Mouse (Mus musculus) macrophage (primary cell): ENCODE measurements at regions not wholly inside any gene's neighbourhood (a gene's known extent, or its start where the extent isn't known, plus 50 kb on each side); places are given as distances from the start of the nearest gene placed in this dataset.

Experiments
- H3K27ac ChIP-seq: fragments of 350-480 bp; formaldehyde crosslinking; 2 replicates; pipeline ENCODE4 v1.9.0; 2021
- H3K36me3 ChIP-seq: fragments of 350-480 bp; formaldehyde crosslinking; 2 replicates; pipeline ENCODE4 v1.9.0; 2021; ENCODE audit errors: inconsistent target
- H3K4me3 ChIP-seq: fragments of 350-480 bp; formaldehyde crosslinking; 2 replicates; pipeline ENCODE4 v1.9.0; 2021; ENCODE audit errors: inconsistent target
- H3K79me2 ChIP-seq: fragments of 350-480 bp; formaldehyde crosslinking; 2 replicates; pipeline ENCODE4 v1.9.0; 2021; ENCODE audit errors: inconsistent target
- WGBS: methylation state at CpG from one replicate; pipeline ENCODE4 v1.1.7; 2026; ENCODE audit warnings: inconsistent platforms; ENCODE audit not compliant: missing documents; 5-methylcytosine and 5-hydroxymethylcytosine counted together

DNA sequence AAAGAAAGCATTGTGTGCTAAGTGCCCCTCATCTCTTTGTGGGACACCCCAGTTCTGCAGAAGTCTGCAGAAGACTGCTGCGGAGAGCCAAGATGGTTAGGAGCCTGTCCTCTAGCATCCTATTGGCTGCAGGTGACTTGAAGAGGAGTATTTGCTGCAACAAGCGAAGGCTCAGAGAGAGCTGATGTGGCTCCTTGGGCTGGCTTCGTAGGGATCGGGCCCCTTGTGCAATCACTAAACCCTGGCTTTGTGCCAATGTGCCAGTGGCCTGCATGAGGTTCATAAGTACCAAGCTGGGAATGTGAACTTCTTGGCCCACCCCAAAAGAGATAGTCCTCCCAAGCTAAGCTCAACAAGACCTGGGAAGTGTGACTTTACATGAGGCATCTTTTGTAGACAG lies 174.9 kb downstream of the Zfp36l1 start:
- Histone ChIP-seq H3K36me3 (no peaks in the 10 kb centered on the region), H3K79me2 (no peaks in the 10 kb centered on the region), H3K4me3 (no peak overlapping the region), H3K27ac (no peak overlapping the region)
- WGBS = 65% methylated on average over 4 of the region's 4 CpGs

GRCm38 (mm10) chr12:79936698-79937097 lies 176.1 kb downstream of the Zfp36l1 start:
- no peak overlapping the region for H3K27ac ChIP-seq
- H3K79me2 ChIP-seq = no peaks in the 10 kb centered on the region
- WGBS = 94% methylated on average over 3 of the region's 5 CpGs
- no peaks in the 10 kb centered on the region for H3K36me3 ChIP-seq
- H3K4me3 ChIP-seq = no peak overlapping the region

DNA sequence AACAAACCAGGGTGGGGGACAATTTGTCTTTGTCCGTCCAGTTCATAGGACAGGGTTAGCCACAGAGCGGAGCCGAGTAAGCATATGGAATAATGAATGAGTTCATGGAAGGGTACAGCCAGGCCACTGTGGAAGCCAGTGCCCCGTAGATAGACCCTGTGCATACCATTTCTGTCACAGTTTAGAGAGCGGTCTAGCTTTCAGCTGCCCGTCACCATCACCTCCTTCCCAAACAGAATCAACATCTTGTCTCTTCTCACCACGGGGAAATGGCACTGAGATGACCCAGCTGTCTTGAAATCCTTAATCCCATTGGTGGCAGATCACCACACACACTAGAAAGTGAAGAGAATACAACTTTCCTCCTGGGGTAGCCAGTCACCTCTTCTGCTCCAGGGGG lies 178.7 kb downstream of the Zfp36l1 start:
- H3K36me3 ChIP-seq = no peaks in the 10 kb centered on the region
- no peaks in the 10 kb centered on the region for H3K79me2 ChIP-seq
- H3K27ac ChIP-seq = no peak overlapping the region
- H3K4me3 ChIP-seq = no peak overlapping the region
- 97% methylated on average over 7 of the region's 7 CpGs for WGBS

- Histone ChIP-seq H3K27ac (no peak overlapping the region), H3K36me3 (no peaks in the 10 kb centered on the region), H3K4me3 (no peak overlapping the region), H3K79me2 (no peaks in the 10 kb centered on the region)
- 84% methylated on average over 7 of the region's 7 CpGs for WGBS
These were observed 179.9 kb downstream of the Zfp36l1 start for GRCm38 (mm10) chr12:79932905-79933304.

GRCm38 (mm10) chr12:79931455-79931854 lies 181.4 kb downstream of the Zfp36l1 start:
- Histone ChIP-seq H3K27ac (no peak overlapping the region), H3K36me3 (no peaks in the 10 kb centered on the region), H3K79me2 (no peaks in the 10 kb centered on the region), H3K4me3 (no peak overlapping the region)
- 95% methylated on average over 5 of the region's 5 CpGs for WGBS

- 95% methylated on average over 5 of the region's 6 CpGs for WGBS
- no peak overlapping the region for H3K4me3 ChIP-seq
- H3K27ac ChIP-seq = no peak overlapping the region
- no peaks in the 10 kb centered on the region for H3K36me3 ChIP-seq
- H3K79me2 ChIP-seq = no peaks in the 10 kb centered on the region
These were observed 183.0 kb downstream of the Zfp36l1 start for GRCm38 (mm10) chr12:79929846-79930245.

DNA sequence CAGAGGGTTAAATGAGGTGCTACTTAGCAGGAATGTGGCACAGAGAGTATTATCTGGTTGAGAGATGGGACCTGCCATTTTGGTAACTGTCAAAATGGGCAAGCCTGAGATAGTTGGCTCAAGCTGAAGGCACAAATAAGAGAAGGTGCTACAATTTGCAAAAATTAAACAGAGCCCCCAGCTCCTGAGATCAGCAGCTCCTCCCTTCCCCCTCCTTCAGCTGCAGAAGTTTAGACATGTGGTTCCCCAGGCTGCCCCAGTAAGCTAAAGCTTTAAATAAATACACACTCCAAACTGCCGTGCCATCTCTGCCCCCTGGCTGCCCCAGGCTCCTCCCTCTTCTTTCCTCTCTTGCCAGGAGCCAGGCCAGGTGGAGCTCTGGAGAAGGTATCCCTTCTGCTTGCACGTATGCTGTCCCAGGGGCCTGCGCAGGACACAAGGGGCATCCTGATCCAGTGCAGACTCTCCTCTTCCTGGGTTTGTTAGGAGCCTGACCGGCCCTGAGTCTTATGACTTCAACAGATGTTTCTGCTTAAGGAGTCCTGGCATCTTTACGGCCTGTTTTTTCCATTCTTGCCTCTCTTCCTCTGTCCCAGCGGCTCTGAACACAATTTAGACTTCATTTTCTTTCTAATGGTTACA lies 184.0 kb downstream of the Zfp36l1 start:
- H3K27ac ChIP-seq = no peak overlapping the region
- no peak overlapping the region for H3K4me3 ChIP-seq
- H3K36me3 ChIP-seq = no peaks in the 10 kb centered on the region
- 83% methylated on average over 6 of the region's 6 CpGs for WGBS
- H3K79me2 ChIP-seq = no peaks in the 10 kb centered on the region

DNA sequence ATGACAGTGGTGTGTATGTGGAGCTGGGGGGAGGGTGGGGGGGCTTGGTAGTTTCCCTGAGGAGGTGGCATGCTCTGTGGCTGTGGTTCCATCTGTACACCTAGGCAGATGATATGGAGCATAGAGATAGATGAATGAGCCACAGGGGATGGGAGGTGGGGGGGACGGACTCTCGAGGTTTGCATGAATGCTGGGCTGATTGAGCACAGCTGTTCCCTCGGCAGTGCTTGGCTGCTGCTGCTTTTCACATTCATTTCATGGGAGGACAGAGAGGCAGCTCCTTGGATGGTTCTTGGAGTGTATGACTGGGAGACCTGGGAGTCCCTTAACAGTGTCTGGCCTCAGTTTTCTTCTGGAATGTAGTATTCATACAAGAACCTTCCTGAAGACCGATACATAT lies 184.5 kb downstream of the Zfp36l1 start:
- WGBS = 91% methylated on average over 4 of the region's 4 CpGs
- no peaks in the 10 kb centered on the region for H3K79me2 ChIP-seq
- H3K4me3 ChIP-seq = no peak overlapping the region

DNA sequence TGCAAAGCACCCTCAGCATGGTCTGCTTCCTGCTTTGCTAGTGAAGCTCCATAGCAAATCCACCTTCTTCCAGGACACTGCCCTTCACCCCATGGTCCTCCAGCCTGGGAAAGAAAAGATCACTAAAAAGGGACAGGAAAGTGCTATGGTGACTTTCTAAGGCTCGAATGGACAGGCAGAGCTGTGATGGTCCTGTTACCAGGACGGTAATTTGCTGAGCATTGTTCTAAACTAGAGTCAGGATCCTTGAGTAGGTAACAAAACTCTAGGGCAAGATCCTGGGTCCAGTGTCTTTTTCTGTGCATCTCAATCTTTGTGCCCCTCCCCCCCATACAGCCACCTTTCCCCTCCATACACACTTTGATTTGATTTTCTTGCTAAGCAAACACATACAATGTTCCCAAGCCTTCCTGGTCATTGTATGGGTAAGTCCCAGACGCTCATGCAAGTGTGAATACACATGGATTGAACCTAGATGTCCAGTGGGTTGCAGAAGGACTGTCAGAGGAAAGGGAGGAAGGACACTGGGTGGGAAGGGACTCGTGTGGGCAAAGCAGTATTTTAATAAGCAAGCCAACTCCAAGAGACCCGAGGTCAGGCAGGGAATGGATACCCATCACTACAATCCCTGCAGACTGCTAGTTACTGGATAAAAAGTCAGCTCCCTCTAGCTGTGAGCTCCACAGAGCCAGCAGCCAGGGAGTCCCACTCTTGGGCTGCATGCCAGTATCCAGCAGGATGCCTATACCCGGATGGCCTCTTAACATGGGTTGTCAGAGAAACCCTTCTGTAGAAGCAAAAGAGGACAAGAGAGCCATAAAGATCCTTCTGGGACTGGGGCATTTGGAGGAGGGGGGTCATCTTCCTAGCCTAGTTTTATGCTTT lies 186.9 kb downstream of the Zfp36l1 start:
- 92% methylated on average over 6 of the region's 6 CpGs for WGBS
- no peaks in the 10 kb centered on the region for H3K36me3 ChIP-seq
- H3K79me2 ChIP-seq = no peaks in the 10 kb centered on the region
- H3K4me3 ChIP-seq = no peak overlapping the region
- H3K27ac ChIP-seq = no peak overlapping the region

More for the DNA sequence above, 184.5 kb downstream of the Zfp36l1 start:
- Histone ChIP-seq H3K27ac (no peak overlapping the region), H3K36me3 (no peaks in the 10 kb centered on the region)

GRCm38 (mm10) chr12:79924921-79925703 lies 187.7 kb downstream of the Zfp36l1 start:
- no peaks in the 10 kb centered on the region for H3K79me2 ChIP-seq
- H3K27ac ChIP-seq = no peak overlapping the region
- H3K4me3 ChIP-seq = no peak overlapping the region
- H3K36me3 ChIP-seq = no peaks in the 10 kb centered on the region
- 91% methylated on average over 16 of the region's 16 CpGs for WGBS

- WGBS = 95% methylated on average over 6 of the region's 6 CpGs
- Histone ChIP-seq H3K4me3 (no peak overlapping the region), H3K79me2 (no peaks in the 10 kb centered on the region), H3K27ac (no peak overlapping the region), H3K36me3 (no peaks in the 10 kb centered on the region)
These were observed 189.0 kb downstream of the Zfp36l1 start for GRCm38 (mm10) chr12:79923811-79924210.

GRCm38 (mm10) chr12:79921786-79922185 lies 191.0 kb downstream of the Zfp36l1 start:
- WGBS = 85% methylated on average over 5 of the region's 5 CpGs
- Histone ChIP-seq H3K4me3 (no peak overlapping the region), H3K79me2 (no peaks in the 10 kb centered on the region), H3K27ac (no peak overlapping the region), H3K36me3 (no peaks in the 10 kb centered on the region)

DNA sequence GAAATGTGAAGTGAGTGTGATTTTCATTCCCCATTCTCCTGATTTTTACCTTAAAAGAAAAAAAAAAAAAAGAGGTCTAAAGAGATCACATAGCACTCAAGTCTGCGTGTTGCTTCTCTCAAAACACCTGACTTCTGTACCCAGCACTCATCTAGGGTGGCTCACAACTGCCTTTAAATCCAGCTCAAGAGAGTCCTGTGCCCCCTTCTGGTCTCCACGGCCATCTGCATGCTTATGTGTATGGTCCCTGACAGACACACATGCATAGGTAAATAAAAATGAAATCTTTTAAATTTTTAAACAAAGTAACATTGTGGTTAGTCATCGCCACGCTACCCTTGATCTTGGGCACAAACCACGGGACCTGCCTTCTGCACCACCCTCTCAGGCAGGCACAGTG lies 193.8 kb downstream of the Zfp36l1 start:
- Histone ChIP-seq H3K4me3 (no peak overlapping the region), H3K36me3 (no peaks in the 10 kb centered on the region), H3K27ac (no peak overlapping the region), H3K79me2 (no peaks in the 10 kb centered on the region)
- 85% methylated on average over 5 of the region's 5 CpGs for WGBS

DNA sequence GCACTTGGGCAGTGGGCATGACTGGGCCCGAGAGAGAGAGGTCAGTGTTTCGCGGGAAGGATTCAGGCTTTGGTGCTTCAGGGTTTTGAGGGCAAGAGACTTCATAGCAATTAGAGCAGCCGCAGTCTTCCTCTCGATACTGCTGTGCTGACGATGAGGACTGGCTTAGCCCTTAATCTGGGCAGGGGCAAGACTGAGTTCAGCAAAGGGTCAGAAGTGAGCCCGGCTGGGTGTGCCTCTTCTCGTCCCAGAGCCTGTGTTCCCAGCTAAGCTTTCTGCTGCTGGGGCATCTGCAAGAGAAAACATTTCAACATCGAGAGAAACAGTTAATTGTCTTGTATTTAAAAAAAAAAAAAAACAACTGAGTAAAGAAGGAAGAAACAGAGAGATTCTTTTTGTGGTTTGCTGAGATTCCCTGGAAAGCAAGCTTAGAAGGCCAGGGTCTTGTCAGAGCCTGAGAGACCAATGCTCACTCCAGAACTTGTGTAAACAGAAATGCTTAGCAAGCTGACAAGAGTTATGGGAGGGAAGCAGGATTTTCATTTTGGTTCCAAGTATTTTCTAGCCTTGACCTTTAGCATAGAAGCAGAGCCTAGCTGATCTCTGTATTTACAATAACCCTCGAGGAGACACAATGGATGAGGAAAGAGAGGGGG lies 195.1 kb downstream of the Zfp36l1 start:
- no peak overlapping the region for H3K4me3 ChIP-seq
- no peak overlapping the region for H3K27ac ChIP-seq
- no peaks in the 10 kb centered on the region for H3K79me2 ChIP-seq
- WGBS = 80% methylated on average over 10 of the region's 10 CpGs
- H3K36me3 ChIP-seq = no peaks in the 10 kb centered on the region
